Mouse (Mus musculus): Measurements from ENCODE around the gene Baiap2l1. TPM values are rescaled to one million over a fixed set of nuclear protein-coding genes. Genes with fewer than 3 reads are reported as not detected.
"Not testable (repeated sequence)": the region's sequence is repeated elsewhere in the genome, so short reads cannot be mapped to it uniquely, and the experiment has no call there.

Gene Baiap2l1
- polyA plus RNA-seq, 1 experiment from 2014 or later: 1.5 TPM

DNA sequence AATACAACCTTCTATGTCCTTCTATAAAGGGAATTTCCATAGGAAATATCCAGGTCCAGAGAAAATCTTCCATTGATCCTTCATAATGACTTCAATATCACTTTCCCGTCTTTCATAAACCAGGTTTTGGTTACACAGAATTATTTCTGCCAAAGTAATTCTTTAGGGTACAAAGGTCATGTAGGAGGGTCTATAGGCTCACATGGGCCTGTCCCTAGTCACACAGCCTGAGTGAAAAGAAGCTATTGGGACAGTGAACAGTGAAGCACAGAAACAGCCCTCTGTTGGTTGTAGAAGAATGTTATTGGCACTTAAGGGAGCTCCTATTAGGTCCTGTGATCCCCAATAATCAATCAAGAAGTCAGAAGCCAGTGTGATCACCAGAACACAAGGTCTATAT is 16.8 kb downstream of the Baiap2l1 start:
- no peak overlapping the region for H3K4me3 ChIP-seq (replicated peaks)
- H3K4me1 ChIP-seq: peaks cover 10% of the 10 kb centered on the region; the same call in 1 of the 2 replicates
- WGBS: 86% methylated on average over 1 of the region's 1 CpGs
- no peak overlapping the region for H3K4me2 ChIP-seq
- no peak overlapping the region for H3K9ac ChIP-seq (replicated peaks)
- H3K27me3 ChIP-seq (replicated peaks): no peaks in the 10 kb centered on the region
- H3K27ac ChIP-seq (replicated peaks): no peak overlapping the region
- H3K9me3 ChIP-seq (replicated peaks): no peaks in the 10 kb centered on the region
- ATAC-seq (ENCODE audit: low FRiP score): no peak
- H3K36me3 ChIP-seq: no peaks in the 10 kb centered on the region

DNA sequence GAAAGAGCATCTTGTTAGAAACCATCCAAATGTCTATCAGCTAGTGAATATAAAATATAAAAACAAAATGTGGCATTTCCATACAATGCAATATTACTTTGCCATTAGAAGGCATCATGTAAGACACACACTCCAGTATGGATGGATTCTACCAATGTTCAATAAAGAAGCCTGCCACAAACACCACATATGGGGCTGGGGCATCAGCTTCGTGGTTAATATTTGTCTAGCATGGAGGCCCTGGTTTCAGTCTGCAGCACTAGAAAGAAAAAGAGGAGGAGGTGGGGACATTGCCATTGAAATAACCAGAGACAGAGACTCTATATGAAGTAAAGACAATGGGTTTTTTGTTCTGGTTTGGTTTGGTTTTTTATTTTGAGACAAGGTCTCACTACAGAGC is 19.1 kb downstream of the Baiap2l1 start:
- Histone ChIP-seq H3K9me3 (replicated peaks) (no peaks in the 10 kb centered on the region), H3K27ac (replicated peaks) (no peak overlapping the region), H3K36me3 (no peaks in the 10 kb centered on the region), H3K27me3 (replicated peaks) (no peaks in the 10 kb centered on the region), H3K4me1 (peaks cover 10% of the 10 kb centered on the region; the same call in 1 of the 2 replicates), H3K4me3 (replicated peaks) (no peak overlapping the region), H3K9ac (replicated peaks) (no peak overlapping the region), H3K4me2 (no peak overlapping the region)
- no peak for ATAC-seq (ENCODE audit: low FRiP score)
- WGBS: 36% methylated on average over 1 of the region's 1 CpGs

DNA sequence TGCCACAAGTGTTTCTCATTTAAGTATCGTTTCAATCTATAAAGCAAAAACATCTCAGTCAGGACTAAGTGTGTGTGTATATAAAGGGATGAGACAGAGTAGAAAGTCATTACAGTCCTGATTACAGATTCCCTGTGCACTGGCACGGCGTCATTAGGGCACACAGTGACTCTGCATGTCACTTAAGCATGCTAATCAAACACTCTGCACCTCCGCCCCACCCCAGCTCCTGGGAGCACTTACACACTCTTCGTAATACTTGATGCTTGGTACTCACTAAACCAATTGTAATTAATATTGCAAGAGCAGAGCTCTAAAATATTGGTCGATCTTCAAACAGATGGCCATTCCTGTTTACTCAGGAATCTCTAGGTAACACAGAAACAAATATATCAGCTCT is 22.6 kb downstream of the Baiap2l1 start:
- H3K27me3 ChIP-seq (replicated peaks); H3K36me3 ChIP-seq; H3K4me1 ChIP-seq; H3K9me3 ChIP-seq (replicated peaks); H3K9ac ChIP-seq (replicated peaks); ATAC-seq (ENCODE audit: low FRiP score); H3K4me2 ChIP-seq; H3K4me3 ChIP-seq (replicated peaks); H3K27ac ChIP-seq (replicated peaks): not testable (repeated sequence)
- 67% methylated on average over 6 of the region's 6 CpGs for WGBS

DNA sequence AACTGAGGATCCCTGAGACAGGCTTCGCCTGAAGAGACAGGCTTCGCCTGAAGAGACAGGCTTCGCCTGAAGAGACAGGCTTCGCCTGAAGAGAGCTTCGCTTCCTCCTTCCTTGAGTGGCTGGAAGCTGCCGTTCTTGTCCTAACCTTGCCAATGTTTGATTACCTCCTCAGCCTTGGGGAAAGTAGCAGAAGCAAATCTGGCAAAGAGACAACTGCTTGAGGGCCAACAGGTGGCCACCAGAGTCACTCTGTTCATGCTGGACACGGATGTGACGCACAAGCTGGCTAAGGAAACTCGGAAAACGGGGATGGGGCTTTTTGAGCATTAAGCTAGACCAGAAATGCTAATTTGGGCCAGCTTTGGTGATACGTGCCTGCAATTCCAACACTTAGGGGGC is 23.9 kb downstream of the Baiap2l1 start:
- no peak overlapping the region for H3K9ac ChIP-seq (replicated peaks)
- H3K27me3 ChIP-seq (replicated peaks): no peaks in the 10 kb centered on the region
- no peaks in the 10 kb centered on the region for H3K36me3 ChIP-seq
- no peak for ATAC-seq (ENCODE audit: low FRiP score)
- peaks cover 7% of the 10 kb centered on the region; the same call in 1 of the 2 replicates for H3K4me1 ChIP-seq
- 93% methylated on average over 11 of the region's 11 CpGs for WGBS
- no peaks in the 10 kb centered on the region for H3K9me3 ChIP-seq (replicated peaks)
- no peak overlapping the region for H3K4me3 ChIP-seq (replicated peaks)
- no peak overlapping the region for H3K27ac ChIP-seq (replicated peaks)
- no peak overlapping the region for H3K4me2 ChIP-seq

DNA sequence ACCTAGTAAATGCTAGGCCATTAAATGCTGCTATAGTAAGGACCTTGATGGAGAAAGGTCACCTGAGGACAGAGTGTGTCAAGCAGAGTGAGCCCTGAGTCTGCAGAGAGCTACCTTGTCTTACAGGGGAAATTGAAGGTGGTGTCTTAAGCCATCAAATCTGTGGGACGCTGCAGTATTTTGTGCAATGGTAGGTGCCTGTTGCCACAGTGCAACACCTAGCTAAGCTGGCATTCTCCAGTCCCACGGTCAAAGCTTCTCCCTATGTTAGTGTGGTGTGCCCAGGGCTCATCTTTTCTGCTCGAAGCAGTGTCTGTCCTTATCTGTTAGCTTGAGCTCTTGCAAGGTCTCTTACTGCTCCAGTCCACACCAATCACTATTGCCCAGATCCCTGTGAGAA is 35.2 kb downstream of the Baiap2l1 start:
- H3K36me3 ChIP-seq: no peaks in the 10 kb centered on the region
- H3K9ac ChIP-seq (replicated peaks): no peak overlapping the region
- no peak overlapping the region for H3K27ac ChIP-seq (replicated peaks)
- H3K4me1 ChIP-seq: peaks cover 5% of the 10 kb centered on the region; the same call in 1 of the 2 replicates
- 77% methylated on average over 3 of the region's 3 CpGs for WGBS
- H3K4me2 ChIP-seq: no peak overlapping the region
- H3K4me3 ChIP-seq (replicated peaks): no peak overlapping the region
- no peaks in the 10 kb centered on the region for H3K9me3 ChIP-seq (replicated peaks)
- H3K27me3 ChIP-seq (replicated peaks): no peaks in the 10 kb centered on the region
- no peak for ATAC-seq (ENCODE audit: low FRiP score)

DNA sequence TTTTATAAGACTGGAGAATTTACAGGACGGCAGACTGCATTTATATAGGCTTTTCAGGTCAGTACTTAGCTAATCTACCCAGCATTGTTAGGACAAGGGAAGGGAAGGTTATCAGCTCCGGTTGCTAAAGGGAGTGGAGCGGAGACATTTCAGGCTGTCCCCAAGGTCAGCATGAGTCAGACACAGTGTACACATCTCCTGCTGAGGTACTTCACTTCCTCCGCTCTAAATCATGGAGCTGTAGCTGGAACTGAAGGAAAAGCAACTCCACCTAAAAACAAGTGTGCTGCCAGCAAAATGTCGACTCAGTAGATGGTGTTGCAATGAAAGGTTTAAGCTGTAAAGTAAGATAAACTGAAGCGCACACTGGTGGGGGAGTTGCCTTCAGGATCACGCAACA is 36.2 kb downstream of the Baiap2l1 start:
- Histone ChIP-seq H3K27ac (replicated peaks) (no peak overlapping the region), H3K9me3 (replicated peaks) (no peaks in the 10 kb centered on the region), H3K9ac (replicated peaks) (no peak overlapping the region), H3K36me3 (no peaks in the 10 kb centered on the region), H3K4me2 (no peak overlapping the region), H3K4me1 (peaks cover 5% of the 10 kb centered on the region; the same call in 1 of the 2 replicates), H3K4me3 (replicated peaks) (no peak overlapping the region), H3K27me3 (replicated peaks) (no peaks in the 10 kb centered on the region)
- WGBS: 57% methylated on average over 7 of the region's 7 CpGs
- no peak for ATAC-seq (ENCODE audit: low FRiP score)

DNA sequence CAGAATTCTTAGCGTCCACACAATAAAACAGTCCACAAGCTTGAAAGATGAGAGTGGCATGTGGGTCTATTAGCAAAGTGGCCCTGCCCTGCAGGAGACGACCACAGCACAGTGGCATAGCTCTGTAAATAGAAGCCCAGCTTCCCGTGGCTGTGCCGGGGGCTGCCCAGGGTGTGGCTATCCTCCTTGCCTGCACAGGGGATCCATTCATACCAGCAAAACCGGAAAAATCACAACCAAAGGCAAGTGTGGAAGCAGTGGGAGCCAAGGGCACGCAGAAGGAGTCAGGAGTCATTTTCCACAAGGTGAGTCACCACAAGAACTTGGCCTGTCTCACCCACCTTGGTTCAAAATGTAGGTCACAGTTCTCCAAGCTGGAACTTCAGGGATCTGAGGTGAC is 39.6 kb downstream of the Baiap2l1 start:
- H3K36me3 ChIP-seq: no peaks in the 10 kb centered on the region
- H3K27ac ChIP-seq (replicated peaks): no peak overlapping the region
- no peaks in the 10 kb centered on the region for H3K9me3 ChIP-seq (replicated peaks)
- no peak overlapping the region for H3K4me2 ChIP-seq
- no peak for ATAC-seq (ENCODE audit: low FRiP score)
- H3K4me1 ChIP-seq: peaks cover 5% of the 10 kb centered on the region; the same call in 1 of the 2 replicates
- 31% methylated on average over 6 of the region's 6 CpGs for WGBS
- H3K4me3 ChIP-seq (replicated peaks): no peak overlapping the region
- no peaks in the 10 kb centered on the region for H3K27me3 ChIP-seq (replicated peaks)
- H3K9ac ChIP-seq (replicated peaks): no peak overlapping the region

DNA sequence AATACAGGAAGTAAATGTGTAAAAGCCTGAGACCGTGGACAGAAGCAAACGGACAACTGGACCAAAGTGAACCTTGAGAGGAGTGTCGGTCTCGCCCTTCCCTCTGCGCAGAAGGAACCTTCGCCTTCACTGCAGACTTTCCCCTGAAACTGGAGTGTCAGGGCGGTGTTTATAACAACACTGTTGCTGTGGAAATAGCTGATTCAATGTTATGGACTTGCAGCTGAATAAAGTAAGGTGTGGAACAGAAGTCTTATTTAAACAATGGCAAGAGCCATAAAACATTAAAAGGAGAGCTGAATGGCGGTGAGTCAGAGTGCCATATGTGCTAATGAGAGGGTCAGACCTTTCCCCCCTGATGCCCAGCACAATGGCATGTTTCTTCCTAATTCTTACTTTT is 40.5 kb downstream of the Baiap2l1 start:
- Histone ChIP-seq H3K36me3 (no peaks in the 10 kb centered on the region), H3K4me3 (replicated peaks) (no peak overlapping the region), H3K4me1 (peaks cover 5% of the 10 kb centered on the region; the same call in 1 of the 2 replicates), H3K27ac (replicated peaks) (no peak overlapping the region), H3K9ac (replicated peaks) (no peak overlapping the region), H3K27me3 (replicated peaks) (no peaks in the 10 kb centered on the region), H3K4me2 (no peak overlapping the region), H3K9me3 (replicated peaks) (no peaks in the 10 kb centered on the region)
- 72% methylated on average over 8 of the region's 8 CpGs for WGBS
- no peak for ATAC-seq (ENCODE audit: low FRiP score)

DNA sequence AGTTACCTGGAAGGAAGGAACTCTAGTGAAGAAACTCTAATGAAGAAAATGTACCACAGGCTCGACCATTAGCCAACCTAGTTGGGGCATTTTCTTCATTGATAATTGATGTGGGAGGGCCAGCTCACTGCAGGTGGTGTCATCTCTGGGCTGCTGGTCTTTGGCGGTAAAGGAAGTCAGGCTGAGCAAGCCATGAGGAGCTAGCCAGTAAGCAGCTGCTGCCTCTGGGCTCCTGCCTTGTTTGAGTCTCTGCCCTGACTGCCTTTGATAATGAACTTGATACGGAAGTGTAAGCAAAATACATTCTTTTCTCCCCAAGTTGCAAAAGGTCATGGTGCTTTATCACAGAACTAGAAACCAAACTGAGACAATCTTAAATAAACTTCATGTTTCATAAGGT is 41.5 kb downstream of the Baiap2l1 start:
- Histone ChIP-seq H3K9ac (replicated peaks) (no peak overlapping the region), H3K9me3 (replicated peaks) (no peaks in the 10 kb centered on the region), H3K4me1 (peaks cover 5% of the 10 kb centered on the region; the same call in 1 of the 2 replicates), H3K27me3 (replicated peaks) (no peaks in the 10 kb centered on the region), H3K27ac (replicated peaks) (no peak overlapping the region), H3K36me3 (no peaks in the 10 kb centered on the region), H3K4me2 (no peak overlapping the region), H3K4me3 (replicated peaks) (no peak overlapping the region)
- ATAC-seq (ENCODE audit: low FRiP score): no peak
- WGBS: 51% methylated on average over 3 of the region's 3 CpGs

DNA sequence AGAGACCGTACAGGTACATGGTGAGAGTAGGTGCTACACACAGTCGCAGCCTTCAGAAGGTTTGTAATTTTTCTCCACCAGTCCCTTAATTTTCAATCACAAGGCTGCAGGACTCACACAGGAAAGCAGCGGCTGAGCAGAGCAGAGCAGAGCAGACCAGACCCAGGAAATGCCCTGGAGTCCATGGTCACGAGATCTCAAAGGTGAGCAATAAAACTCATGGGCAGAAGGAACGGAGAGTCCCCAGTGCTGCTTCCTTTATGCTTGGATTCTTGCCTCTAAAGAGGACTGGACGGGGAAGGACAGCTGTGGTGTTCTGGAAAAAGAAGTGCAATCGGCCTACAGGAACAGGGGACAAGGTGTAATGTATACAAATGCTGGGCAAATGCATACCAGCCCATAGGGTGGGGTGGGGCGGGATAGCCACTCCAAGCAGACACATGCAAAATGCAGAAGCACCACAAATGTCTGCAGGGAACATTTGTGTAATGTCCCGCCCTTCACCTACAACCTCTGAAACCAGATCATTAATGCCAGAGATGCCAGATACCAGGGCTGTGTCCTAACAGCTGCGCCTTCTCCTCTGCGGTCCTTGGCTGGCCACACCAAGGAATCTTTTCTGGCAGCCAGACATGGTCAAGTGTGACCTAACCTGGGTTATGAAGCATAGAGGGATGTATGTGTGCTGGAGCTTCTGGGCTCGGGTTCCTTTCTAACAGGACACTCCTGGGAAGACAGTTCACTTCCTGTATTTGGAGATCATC is 43.0 kb downstream of the Baiap2l1 start:
- Histone ChIP-seq H3K9me3 (replicated peaks) (no peaks in the 10 kb centered on the region), H3K27ac (replicated peaks) (no peak overlapping the region), H3K9ac (replicated peaks) (no peak overlapping the region), H3K4me1 (peaks cover 5% of the 10 kb centered on the region; the same call in 1 of the 2 replicates), H3K27me3 (replicated peaks) (no peaks in the 10 kb centered on the region), H3K36me3 (no peaks in the 10 kb centered on the region), H3K4me2 (no peak overlapping the region), H3K4me3 (replicated peaks) (no peak overlapping the region)
- no peak for ATAC-seq (ENCODE audit: low FRiP score)
- WGBS: 86% methylated on average over 12 of the region's 12 CpGs

DNA sequence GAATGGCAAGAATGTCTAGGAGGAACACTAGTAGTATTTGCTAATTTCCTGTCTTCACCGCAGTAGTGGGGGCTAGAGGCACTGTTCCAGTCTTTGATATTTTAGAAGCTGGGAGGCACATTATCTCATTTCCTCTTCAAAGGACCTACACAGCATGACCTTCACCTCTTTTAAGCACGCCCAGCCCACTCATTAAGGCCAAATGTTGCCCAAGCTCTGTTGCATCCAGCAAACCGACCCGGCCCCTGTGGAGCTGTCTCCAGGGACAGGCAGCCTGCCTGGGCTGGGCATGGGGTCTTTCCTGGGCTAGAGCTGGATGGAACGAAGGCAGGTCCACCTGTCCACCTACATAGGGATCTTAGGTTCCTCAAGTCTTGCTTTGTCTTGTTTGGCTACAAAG is 44.6 kb downstream of the Baiap2l1 start:
- no peak for ATAC-seq (ENCODE audit: low FRiP score)
- Histone ChIP-seq H3K9me3 (replicated peaks) (no peaks in the 10 kb centered on the region), H3K27ac (replicated peaks) (no peak overlapping the region), H3K4me2 (no peak overlapping the region), H3K4me1 (peaks cover 5% of the 10 kb centered on the region; the same call in 1 of the 2 replicates), H3K27me3 (replicated peaks) (no peaks in the 10 kb centered on the region), H3K36me3 (no peaks in the 10 kb centered on the region), H3K9ac (replicated peaks) (no peak overlapping the region), H3K4me3 (replicated peaks) (no peak overlapping the region)
- 28% methylated on average over 5 of the region's 5 CpGs for WGBS

DNA sequence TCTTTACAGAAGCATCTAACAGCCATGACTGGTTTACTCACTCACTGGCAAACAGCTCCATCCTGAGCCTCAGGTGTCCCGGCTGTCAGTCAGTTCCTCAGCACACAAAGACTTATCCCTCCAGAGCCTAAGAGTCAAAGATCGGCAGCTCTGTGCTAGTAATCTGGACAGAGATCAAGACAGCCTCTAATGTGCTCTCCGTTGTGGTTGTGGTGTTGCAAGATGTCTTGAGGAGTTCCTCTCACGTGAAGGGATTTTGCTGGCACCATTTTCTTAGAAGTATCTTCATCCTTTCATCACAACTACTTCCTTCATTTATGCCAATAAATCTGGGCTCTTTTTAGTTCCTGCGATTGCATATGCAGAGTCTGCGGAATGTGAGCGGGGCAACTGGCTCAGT is 45.7 kb downstream of the Baiap2l1 start:
- WGBS: 87% methylated on average over 7 of the region's 7 CpGs
- no peaks in the 10 kb centered on the region for H3K9me3 ChIP-seq (replicated peaks)
- H3K27me3 ChIP-seq (replicated peaks): no peaks in the 10 kb centered on the region
- no peaks in the 10 kb centered on the region for H3K36me3 ChIP-seq
- no peak overlapping the region for H3K4me2 ChIP-seq
- H3K4me3 ChIP-seq (replicated peaks): no peak overlapping the region
- H3K9ac ChIP-seq (replicated peaks): no peak overlapping the region
- no peaks in the 10 kb centered on the region for H3K4me1 ChIP-seq
- no peak for ATAC-seq (ENCODE audit: low FRiP score)
- H3K27ac ChIP-seq (replicated peaks): no peak overlapping the region
